Mouse (Mus musculus): ENCODE measurements around the gene Fbf1. TPM values are rescaled to one million over a fixed set of nuclear protein-coding genes. Genes with fewer than 3 reads are reported as not detected.

The Fbf1 gene
- total RNA-seq, 1 experiment = 32.1 TPM

GRCm38 (mm10) chr11:116131349-116132170 is 36.4 kb downstream of the Fbf1 start:
- Histone ChIP-seq H3K27ac (ENCODE audit: insufficient read depth, low read depth, low read length, poor library complexity, severe bottlenecking) (no peak overlapping the region), H3K9ac (ENCODE audit: insufficient read depth, low read depth, low read length, poor library complexity, severe bottlenecking) (no peak overlapping the region), H3K4me3 (ENCODE audit: insufficient read depth in 1 of 2, low read depth in 1 of 2, low read length in 2 of 2, poor library complexity in 1 of 2, severe bottlenecking in 1 of 2) (peak overlapping the region in 1 of 2 experiments; percentile 71; a peak in 1 of 4 replicates), H3K36me3 (ENCODE audit: control insufficient read depth, insufficient read depth, low read length, poor library complexity, severe bottlenecking) (peaks cover 35% of the 10 kb centered on the region), H3K9me3 (ENCODE audit: control insufficient read depth, insufficient read depth, low read depth, low read length) (no peaks in the 10 kb centered on the region), H3K4me1 (ENCODE audit: control insufficient read depth in 2 of 2, insufficient read depth in 2 of 2, low read length in 2 of 2, poor library complexity in 1 of 2) (peaks cover 0 to 25% of the 10 kb centered on the region in 2 experiments; a peak in 2 of 4 replicates)
- no peak for DNase-seq (ENCODE audit: low read depth, low spot score)
- no peak for TF ChIP-seq ZC3H11A (IDR thresholded peaks at IDR 0.05; ENCODE audit: borderline replicate concordance, low read depth, low read length)
- TF ChIP-seq CHD2 (IDR thresholded peaks at IDR 0.05; ENCODE audit: low read depth, low read length) = no peak
- TF ChIP-seq ZNF384 (IDR thresholded peaks at IDR 0.05; ENCODE audit: low read depth, low read length) = no peak
- TF ChIP-seq MAFK (IDR thresholded peaks at IDR 0.05; ENCODE audit: insufficient read depth, low read depth, low read length) = no peak
- no peak for TF ChIP-seq HCFC1 (IDR thresholded peaks at IDR 0.05; ENCODE audit: borderline replicate concordance, insufficient read depth, low read length)
- in situ Hi-C loops (cut with MboI; ENCODE audit: low sequenced_read_pairs in 2 of 2, unreplicated experiment in 2 of 2) = no loop called here

GRCm38 (mm10) chr11:116130488-116131205 is 37.3 kb downstream of the Fbf1 start, which contains the start of gene Trim65:
Gene Trim65, minus strand, starts transcription at chr11:116131128.
- TF ChIP-seq ZC3H11A (IDR thresholded peaks at IDR 0.05; ENCODE audit: borderline replicate concordance, low read depth, low read length) (no peak), ZNF384 (IDR thresholded peaks at IDR 0.05; ENCODE audit: low read depth, low read length) (no peak), MAFK (IDR thresholded peaks at IDR 0.05; ENCODE audit: insufficient read depth, low read depth, low read length) (no peak), HCFC1 (IDR thresholded peaks at IDR 0.05; ENCODE audit: borderline replicate concordance, insufficient read depth, low read length) (no peak), CHD2 (IDR thresholded peaks at IDR 0.05; ENCODE audit: low read depth, low read length) (no peak)
- Histone ChIP-seq H3K4me1 (ENCODE audit: control insufficient read depth in 2 of 2, insufficient read depth in 2 of 2, low read length in 2 of 2, poor library complexity in 1 of 2) (peaks cover 0 to 20% of the 10 kb centered on the region in 2 experiments; a peak in 1 of 4 replicates), H3K9me3 (ENCODE audit: control insufficient read depth, insufficient read depth, low read depth, low read length) (no peaks in the 10 kb centered on the region), H3K9ac (ENCODE audit: insufficient read depth, low read depth, low read length, poor library complexity, severe bottlenecking) (peak within 1 kb of the TSS; percentile 54), H3K4me3 (ENCODE audit: insufficient read depth in 1 of 2, low read depth in 1 of 2, low read length in 2 of 2, poor library complexity in 1 of 2, severe bottlenecking in 1 of 2) (peak within 1 kb of the TSS; percentile 67 to 71), H3K36me3 (ENCODE audit: control insufficient read depth, insufficient read depth, low read length, poor library complexity, severe bottlenecking) (peaks cover 27% of the 10 kb centered on the region), H3K27ac (ENCODE audit: insufficient read depth, low read depth, low read length, poor library complexity, severe bottlenecking) (no peak within 1 kb of the TSS)
- DNase-seq (ENCODE audit: low read depth, low spot score) = no peak
- in situ Hi-C loops (cut with MboI; ENCODE audit: low sequenced_read_pairs in 2 of 2, unreplicated experiment in 2 of 2) = no loop called here

DNA sequence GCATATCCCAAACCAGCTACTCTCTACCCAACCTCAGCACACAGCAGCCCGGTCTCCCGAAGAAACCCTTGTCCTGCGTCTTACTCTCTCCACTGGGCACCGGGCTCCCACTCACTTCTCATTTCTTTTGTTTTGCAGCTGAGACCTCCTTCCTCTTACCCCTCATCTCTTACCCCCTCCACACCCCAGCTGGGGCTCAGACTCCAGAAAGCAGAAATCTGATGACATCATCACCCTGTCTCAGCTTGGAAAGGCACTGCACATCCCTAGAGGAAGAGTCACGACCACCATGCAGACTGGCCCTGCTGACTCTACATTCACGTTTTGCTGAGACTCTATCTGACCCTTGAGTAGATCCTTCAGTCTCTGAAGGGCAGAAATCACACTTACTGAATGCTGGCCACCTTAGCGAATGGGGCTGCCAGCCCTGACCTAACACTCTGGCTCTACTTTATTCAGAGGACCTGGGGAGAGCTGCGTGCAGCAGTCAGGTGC is 37.9 kb downstream of the Fbf1 start:
- peaks cover 0 to 20% of the 10 kb centered on the region in 2 experiments; a peak in 1 of 4 replicates for H3K4me1 ChIP-seq (ENCODE audit: control insufficient read depth in 2 of 2, insufficient read depth in 2 of 2, low read length in 2 of 2, poor library complexity in 1 of 2)
- TF ChIP-seq HCFC1 (IDR thresholded peaks at IDR 0.05; ENCODE audit: borderline replicate concordance, insufficient read depth, low read length) = no peak
- TF ChIP-seq CHD2 (IDR thresholded peaks at IDR 0.05; ENCODE audit: low read depth, low read length) = no peak
- no peak for TF ChIP-seq ZNF384 (IDR thresholded peaks at IDR 0.05; ENCODE audit: low read depth, low read length)
- TF ChIP-seq ZC3H11A (IDR thresholded peaks at IDR 0.05; ENCODE audit: borderline replicate concordance, low read depth, low read length) = no peak
- TF ChIP-seq MAFK (IDR thresholded peaks at IDR 0.05; ENCODE audit: insufficient read depth, low read depth, low read length) = no peak
- H3K9ac ChIP-seq (ENCODE audit: insufficient read depth, low read depth, low read length, poor library complexity, severe bottlenecking) = peak overlapping the region; percentile 54; the same call in 1 of the 2 replicates
- DNase-seq (ENCODE audit: low read depth, low spot score) = no peak
- no peaks in the 10 kb centered on the region for H3K9me3 ChIP-seq (ENCODE audit: control insufficient read depth, insufficient read depth, low read depth, low read length)
- H3K27ac ChIP-seq (ENCODE audit: insufficient read depth, low read depth, low read length, poor library complexity, severe bottlenecking) = no peak overlapping the region
- peaks cover 27% of the 10 kb centered on the region for H3K36me3 ChIP-seq (ENCODE audit: control insufficient read depth, insufficient read depth, low read length, poor library complexity, severe bottlenecking)
- peak overlapping the region; percentile 67 to 71 for H3K4me3 ChIP-seq (ENCODE audit: insufficient read depth in 1 of 2, low read depth in 1 of 2, low read length in 2 of 2, poor library complexity in 1 of 2, severe bottlenecking in 1 of 2)
- in situ Hi-C loops (cut with MboI; ENCODE audit: low sequenced_read_pairs in 2 of 2, unreplicated experiment in 2 of 2) = no loop called here

DNA sequence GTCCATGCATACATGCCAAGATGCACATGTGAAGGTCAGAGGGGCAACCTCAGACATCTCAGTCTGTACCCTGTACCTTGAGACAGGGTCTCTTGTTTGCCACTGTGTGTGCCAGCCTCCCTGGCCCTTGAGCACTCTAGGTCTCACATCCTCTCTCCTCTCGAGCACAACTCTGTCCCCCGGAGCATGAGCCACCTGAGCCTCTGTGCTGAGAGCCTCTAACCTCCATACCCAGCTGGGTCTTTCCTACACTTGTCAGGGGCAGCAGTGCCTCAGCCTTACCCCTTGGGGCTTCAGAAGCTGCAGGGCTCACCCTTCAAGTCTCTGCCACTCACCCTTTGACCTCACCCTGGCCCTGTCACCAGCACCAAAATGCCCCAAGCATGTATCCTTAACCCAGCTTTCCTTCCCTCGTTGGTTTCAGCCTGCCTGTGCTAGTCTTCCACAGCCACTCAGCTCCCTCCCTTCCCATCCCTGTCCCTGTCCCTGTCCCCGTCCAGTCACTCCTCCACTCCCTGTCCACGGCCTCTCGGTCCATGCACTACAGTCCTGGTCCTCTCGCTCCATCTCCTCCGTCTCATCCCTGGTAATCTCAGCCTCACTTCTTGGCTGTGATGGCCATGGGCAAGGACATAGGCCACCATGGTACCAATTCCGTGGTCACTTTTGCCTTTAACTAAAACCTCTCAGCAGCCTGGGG is 38.7 kb downstream of the Fbf1 start:
- Histone ChIP-seq H3K36me3 (ENCODE audit: control insufficient read depth, insufficient read depth, low read length, poor library complexity, severe bottlenecking) (peaks cover 20% of the 10 kb centered on the region), H3K4me3 (ENCODE audit: insufficient read depth in 1 of 2, low read depth in 1 of 2, low read length in 2 of 2, poor library complexity in 1 of 2, severe bottlenecking in 1 of 2) (no peak overlapping the region), H3K9me3 (ENCODE audit: control insufficient read depth, insufficient read depth, low read depth, low read length) (no peaks in the 10 kb centered on the region), H3K27ac (ENCODE audit: insufficient read depth, low read depth, low read length, poor library complexity, severe bottlenecking) (no peak overlapping the region), H3K4me1 (ENCODE audit: control insufficient read depth in 2 of 2, insufficient read depth in 2 of 2, low read length in 2 of 2, poor library complexity in 1 of 2) (peaks cover 0 to 20% of the 10 kb centered on the region in 2 experiments; a peak in 1 of 4 replicates), H3K9ac (ENCODE audit: insufficient read depth, low read depth, low read length, poor library complexity, severe bottlenecking) (no peak overlapping the region)
- DNase-seq (ENCODE audit: low read depth, low spot score) = no peak
- TF ChIP-seq CHD2 (IDR thresholded peaks at IDR 0.05; ENCODE audit: low read depth, low read length) (no peak), HCFC1 (IDR thresholded peaks at IDR 0.05; ENCODE audit: borderline replicate concordance, insufficient read depth, low read length) (no peak), MAFK (IDR thresholded peaks at IDR 0.05; ENCODE audit: insufficient read depth, low read depth, low read length) (no peak), ZNF384 (IDR thresholded peaks at IDR 0.05; ENCODE audit: low read depth, low read length) (no peak), ZC3H11A (IDR thresholded peaks at IDR 0.05; ENCODE audit: borderline replicate concordance, low read depth, low read length) (no peak)
- in situ Hi-C loops (cut with MboI; ENCODE audit: low sequenced_read_pairs in 2 of 2, unreplicated experiment in 2 of 2) = no loop called here

All from ES-E14 (cell line).